Mouse (Mus musculus) limb, embryonic 10.5 days (tissue): ENCODE measurements around the gene Fxyd2. TPM values are rescaled to one million over a fixed set of nuclear protein-coding genes. Genes with fewer than 3 reads are reported as not detected.
A peak's percentile ranks its signal among the peaks of the same experiment; 100 is the strongest.

ENCODE experiments used
- DNase-seq: peaks from one replicate; pipeline ENCODE4 v3.0.0-alpha.2; 2017; ENCODE audit warnings: low spot score
- H3K27ac ChIP-seq: fragments of 300-500 bp; sonication (generic); 2 replicates; pipeline ENCODE4 v1.5.1; 2016; ENCODE audit warnings: mild to moderate bottlenecking
- H3K27me3 ChIP-seq: fragments of 300-500 bp; sonication (generic); 2 replicates; pipeline ENCODE4 v1.6.1; 2016; ENCODE audit warnings: low read depth, mild to moderate bottlenecking; ENCODE audit not compliant: poor library complexity, severe bottlenecking
- H3K36me3 ChIP-seq: fragments of 300-500 bp; sonication (generic); 2 replicates; pipeline ENCODE4 v1.6.1; 2016; ENCODE audit warnings: mild to moderate bottlenecking, moderate library complexity
- H3K4me1 ChIP-seq: fragments of 300-500 bp; sonication (generic); 2 replicates; pipeline ENCODE4 v1.6.1; 2016
- H3K4me3 ChIP-seq: fragments of 300-500 bp; sonication (generic); 2 replicates; pipeline ENCODE4 v1.5.1; 2016; ENCODE audit warnings: mild to moderate bottlenecking, moderate library complexity
- H3K9me3 ChIP-seq: fragments of 300-500 bp; sonication (generic); replicated peaks from 2 replicates; pipeline ENCODE4 v1.6.1; 2016; ENCODE audit warnings: mild to moderate bottlenecking
- WGBS: fragments of 180-500 bp; shearing (Covaris S2); methylation state at CpG from one replicate; pipeline ENCODE4 v1.1.7; 2016; 5-methylcytosine and 5-hydroxymethylcytosine counted together
- polyA plus RNA-seq: library from polyadenylated mRNA; unstranded; fragments of >200 nt; fragmentation: Nextera tagmentation; extraction: Ambion mirVana; gene quantifications from 2 replicates; pipeline ENCODE4 v1.2.1, GENCODE M21; 2016

Gene Fxyd2
- polyA plus RNA-seq, 1 experiment from 2014 or later, result 0.84 TPM

- WGBS, result 54% methylated on average over 4 of the region's 4 CpGs
- no peak for DNase-seq
- Histone ChIP-seq H3K27ac (no peak overlapping the region), H3K4me3 (no peak overlapping the region), H3K27me3 (peaks cover 18% of the 10 kb centered on the region; the same call in 1 of the 2 replicates), H3K36me3 (no peaks in the 10 kb centered on the region), H3K4me1 (peaks cover 5% of the 10 kb centered on the region; the same call in 1 of the 2 replicates), H3K9me3 (no peaks in the 10 kb centered on the region)
Observed at GRCm38 (mm10) chr9:45401851-45402250, 2.4 kb downstream of the Fxyd2 start.

GRCm38 (mm10) chr9:45402957-45403356, 3.5 kb downstream of the Fxyd2 start:
- H3K27me3 ChIP-seq, result peaks cover 18% of the 10 kb centered on the region; the same call in 1 of the 2 replicates

GRCm38 (mm10) chr9:45405694-45406093, 6.2 kb downstream of the Fxyd2 start:
- Histone ChIP-seq H3K27ac (no peak overlapping the region), H3K36me3 (no peaks in the 10 kb centered on the region), H3K9me3 (no peaks in the 10 kb centered on the region), H3K27me3 (peaks cover 35% of the 10 kb centered on the region), H3K4me1 (peaks cover 13% of the 10 kb centered on the region), H3K4me3 (no peak overlapping the region)
- WGBS, result 80% methylated on average over 5 of the region's 5 CpGs
- no peak for DNase-seq

More at GRCm38 (mm10) chr9:45402957-45403356, 3.5 kb downstream of the Fxyd2 start:
- WGBS, result 59% methylated on average over 2 of the region's 2 CpGs
- Histone ChIP-seq H3K36me3 (no peaks in the 10 kb centered on the region), H3K4me3 (no peak overlapping the region), H3K9me3 (no peaks in the 10 kb centered on the region), H3K4me1 (peaks cover 10% of the 10 kb centered on the region), H3K27ac (no peak overlapping the region)
- DNase-seq, result no peak

- H3K27me3 ChIP-seq, result peaks cover 39% of the 10 kb centered on the region
- H3K4me1 ChIP-seq, result peaks cover 12% of the 10 kb centered on the region
- H3K27ac ChIP-seq, result no peak overlapping the region
- no peaks in the 10 kb centered on the region for H3K9me3 ChIP-seq
- WGBS, result 84% methylated on average over 3 of the region's 3 CpGs
- H3K36me3 ChIP-seq, result no peaks in the 10 kb centered on the region
- no peak overlapping the region for H3K4me3 ChIP-seq
- no peak for DNase-seq
Observed at GRCm38 (mm10) chr9:45406808-45407207, 7.3 kb downstream of the Fxyd2 start.

- Histone ChIP-seq H3K4me3 (peak overlapping the region; percentile 41), H3K27ac (0 out of 2 replicates have a peak overlapping the region, but pooled peaks have one; percentile 46), H3K36me3 (no peaks in the 10 kb centered on the region), H3K27me3 (peaks cover 39% of the 10 kb centered on the region), H3K9me3 (no peaks in the 10 kb centered on the region), H3K4me1 (peaks cover 12% of the 10 kb centered on the region)
- peak; percentile 87 for DNase-seq
- 42% methylated on average over 33 of the region's 33 CpGs for WGBS
Observed at GRCm38 (mm10) chr9:45407706-45408675, 8.5 kb downstream of the Fxyd2 start.

GRCm38 (mm10) chr9:45410193-45410592, 10.7 kb downstream of the Fxyd2 start:
- DNase-seq, result no peak
- peaks cover 25% of the 10 kb centered on the region for H3K27me3 ChIP-seq
- peaks cover 12% of the 10 kb centered on the region for H3K4me1 ChIP-seq
- no peaks in the 10 kb centered on the region for H3K9me3 ChIP-seq
- H3K27ac ChIP-seq, result no peak overlapping the region
- no peaks in the 10 kb centered on the region for H3K36me3 ChIP-seq
- 85% methylated on average over 5 of the region's 5 CpGs for WGBS
- no peak overlapping the region for H3K4me3 ChIP-seq

- Histone ChIP-seq H3K9me3 (no peaks in the 10 kb centered on the region), H3K4me1 (peaks cover 12% of the 10 kb centered on the region), H3K27me3 (peaks cover 25% of the 10 kb centered on the region), H3K27ac (no peak overlapping the region), H3K4me3 (no peak overlapping the region), H3K36me3 (no peaks in the 10 kb centered on the region)
- 89% methylated on average over 2 of the region's 2 CpGs for WGBS
- no peak for DNase-seq
Observed at GRCm38 (mm10) chr9:45410614-45411013, 11.1 kb downstream of the Fxyd2 start.

GRCm38 (mm10) chr9:45411111-45411510, 11.6 kb downstream of the Fxyd2 start:
- H3K27me3 ChIP-seq, result peaks cover 25% of the 10 kb centered on the region
- DNase-seq, result no peak
- 90% methylated on average over 3 of the region's 3 CpGs for WGBS
- peaks cover 12% of the 10 kb centered on the region for H3K4me1 ChIP-seq
- no peaks in the 10 kb centered on the region for H3K9me3 ChIP-seq
- H3K27ac ChIP-seq, result no peak overlapping the region
- no peaks in the 10 kb centered on the region for H3K36me3 ChIP-seq
- H3K4me3 ChIP-seq, result no peak overlapping the region

GRCm38 (mm10) chr9:45411803-45412202, 12.3 kb downstream of the Fxyd2 start:
- Histone ChIP-seq H3K4me1 (peaks cover 12% of the 10 kb centered on the region), H3K9me3 (no peaks in the 10 kb centered on the region), H3K4me3 (peak overlapping the region; percentile 21; the same call in 1 of the 2 replicates), H3K27ac (no peak overlapping the region), H3K36me3 (no peaks in the 10 kb centered on the region), H3K27me3 (peaks cover 25% of the 10 kb centered on the region)
- no peak for DNase-seq
- WGBS, result 27% methylated on average over 7 of the region's 7 CpGs

GRCm38 (mm10) chr9:45412287-45412686, 12.8 kb downstream of the Fxyd2 start:
- H3K4me1 ChIP-seq, result peaks cover 12% of the 10 kb centered on the region

GRCm38 (mm10) chr9:45412700-45413477, 13.4 kb downstream of the Fxyd2 start:
- H3K27me3 ChIP-seq, result peaks cover 25% of the 10 kb centered on the region
- 83% methylated on average over 4 of the region's 4 CpGs for WGBS

More at GRCm38 (mm10) chr9:45412287-45412686, 12.8 kb downstream of the Fxyd2 start:
- H3K27me3 ChIP-seq, result peaks cover 25% of the 10 kb centered on the region
- 5% methylated on average over 10 of the region's 10 CpGs for WGBS
- no peaks in the 10 kb centered on the region for H3K36me3 ChIP-seq
- peak overlapping the region; percentile 21; the same call in 1 of the 2 replicates for H3K4me3 ChIP-seq
- H3K27ac ChIP-seq, result no peak overlapping the region
- DNase-seq, result peak; percentile 93
- no peaks in the 10 kb centered on the region for H3K9me3 ChIP-seq

GRCm38 (mm10) chr9:45413478-45414140, 14.1 kb downstream of the Fxyd2 start:
- peak; percentile 61 for DNase-seq
- WGBS, result 60% methylated on average over 5 of the region's 5 CpGs
- no peaks in the 10 kb centered on the region for H3K9me3 ChIP-seq
- H3K27ac ChIP-seq, result no peak overlapping the region
- H3K4me3 ChIP-seq, result no peak overlapping the region
- no peaks in the 10 kb centered on the region for H3K36me3 ChIP-seq
- H3K27me3 ChIP-seq, result peaks cover 25% of the 10 kb centered on the region
- peaks cover 5% of the 10 kb centered on the region for H3K4me1 ChIP-seq

More at GRCm38 (mm10) chr9:45412700-45413477, 13.4 kb downstream of the Fxyd2 start:
- Histone ChIP-seq H3K9me3 (no peaks in the 10 kb centered on the region), H3K4me1 (peaks cover 8% of the 10 kb centered on the region), H3K4me3 (no peak overlapping the region), H3K36me3 (no peaks in the 10 kb centered on the region), H3K27ac (no peak overlapping the region)
- DNase-seq, result no peak
